ENCODE assay signal across 9 mouse cellular contexts in the genomic region with DNA sequence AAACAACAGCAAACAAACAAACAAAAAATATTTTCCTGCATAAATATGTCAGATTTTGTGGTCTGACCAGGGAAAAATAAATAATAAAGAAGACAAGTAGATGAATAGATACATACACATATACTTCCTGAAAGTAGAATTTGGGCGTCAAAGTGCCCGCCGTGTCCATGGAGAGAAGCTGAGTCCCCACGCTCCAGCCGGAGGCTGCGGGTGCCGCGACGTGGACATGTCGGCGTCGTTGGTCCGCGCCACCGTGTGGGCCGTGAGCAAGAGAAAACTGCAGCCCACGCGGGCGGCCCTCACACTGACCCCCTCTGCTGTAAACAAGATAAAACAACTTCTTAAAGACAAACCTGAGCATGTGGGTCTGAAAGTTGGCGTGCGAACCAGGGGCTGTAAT. TPM values are rescaled to one million over a fixed set of nuclear protein-coding genes. Genes with fewer than 3 reads are reported as not detected.
DNase-seq lines count a peak whose midpoint lies in the region; ATAC-seq and TF ChIP-seq lines count a peak whose summit lies in the region.
"Had no signal": no experiment of that assay in that cellular context is flagged by ENCODE, and none has a peak within 500 bp of the region (broad histone marks: within the 10 kb centered on the region; RNA-seq: fewer than 3 reads in every experiment).

Gene AK157302, plus strand, starts transcription at position 144 of the 400 bp plus-strand sequence.

- no peak within 1 kb of the TSS for H3K4me2 ChIP-seq in liver, postnatal 0 days (ENCODE audit: low read depth, low read length)

- no peak for ATAC-seq in liver, postnatal 0 days
- ATAC-seq: lung, postnatal 0 days had no signal

- intact Hi-C loops in left cerebral cortex, postnatal 14 days (cut with DNase I) = no loop called here

- TF ChIP-seq EP300 in liver, postnatal 0 days (IDR thresholded peaks at IDR 0.05; ENCODE audit: low read depth) = no peak

- no peak within 1 kb of the TSS for H3K4me3 ChIP-seq in liver, postnatal 0 days (ENCODE audit: low read depth, low read length)

- H3K27me3 ChIP-seq in liver, postnatal 0 days (ENCODE audit: insufficient read depth, low read length) = no peaks in the 10 kb centered on the region

- no peak within 1 kb of the TSS for H3K27ac ChIP-seq in liver, postnatal 0 days (ENCODE audit: low read depth)

- no peak for DNase-seq in adrenal gland, adult 18-20 months (ENCODE audit: low spot score in 2 of 2)
- no peak for DNase-seq in adrenal gland, adult 8-10 months
- DNase-seq in left cerebral cortex, adult 18-20 months (ENCODE audit: low spot score in 2 of 2) = no peak
- DNase-seq in left cerebral cortex, adult 11 months (ENCODE audit: low spot score) = no peak
- no peak for DNase-seq in gastrocnemius, postnatal 25 days
- DNase-seq in left cerebral cortex, postnatal 14 days (ENCODE audit: low spot score in 2 of 2) = peak in 1 of 2 experiments; percentile 12
- no peak for DNase-seq in liver, postnatal 0 days
- DNase-seq in frontal cortex, postnatal 10 days (ENCODE audit: low spot score in 2 of 2) = no peak

- H3K36me3 ChIP-seq in liver, postnatal 0 days (replicated peaks; ENCODE audit: insufficient read depth, low read length) = no peaks in the 10 kb centered on the region

- no peaks in the 10 kb centered on the region for H3K9me3 ChIP-seq in liver, postnatal 0 days (ENCODE audit: low read length)

- no peak for TF ChIP-seq CTCF in liver, postnatal 0 days (IDR thresholded peaks at IDR 0.05; ENCODE audit: low read depth)

- WGBS in liver, postnatal 0 days (ENCODE audit: insufficient replicate concordance) = 87% methylated on average over 21 of the region's 21 CpGs

- H3K4me1 ChIP-seq in liver, postnatal 0 days (ENCODE audit: insufficient read depth) = no peaks in the 10 kb centered on the region

- H3K9ac ChIP-seq in liver, postnatal 0 days (replicated peaks) = no peak within 1 kb of the TSS

RNA-seq across cellular contexts. Expression of gene AK157302, which starts in this region (rescaled TPM):
- 10 to 100 TPM; 13.8 to 16.2 TPM for total RNA-seq in adrenal gland, adult 18-20 months (2021)
- 10 to 100 TPM in 2 of 4 experiments, 1 to 10 TPM in 2; 7.8 to 11.5 (median 10.3) TPM for total RNA-seq in adrenal gland, adult 8-10 months (2022)
- 10 to 100 TPM; 21.6 to 25.9 TPM for total RNA-seq in left cerebral cortex, adult 18-20 months (2021)
- 10 to 100 TPM; 20.2 to 21.5 TPM for total RNA-seq in gastrocnemius, postnatal 25 days (2021)
- total RNA-seq in left cerebral cortex, postnatal 14 days (2021) = 10 to 100 TPM; 18.1 to 19.7 TPM
- 0.52 and 0.70 TPM in 2 replicates for polyA plus RNA-seq in liver, postnatal 0 days (2015; fragmentation: Nextera tagmentation; extraction: Ambion mirVana)
